Mouse (Mus musculus) neural tube, embryonic 12.5 days (tissue): ENCODE measurements around the gene Pecr. TPM values are rescaled to one million over a fixed set of nuclear protein-coding genes. Genes with fewer than 3 reads are reported as not detected.

ENCODE experiments used
- ATAC-seq: fragments of 200-750 bp; cut with Nextera tagmentation; 2 replicates; pipeline ENCODE4 v1.8.0; 2017; ENCODE audit warnings: low read depth, mild to moderate bottlenecking, moderate TSS enrichment, moderate library complexity; ENCODE audit not compliant: low FRiP score
- H3K27ac ChIP-seq: fragments of 300-500 bp; sonication (generic); 2 replicates; pipeline ENCODE4 v1.5.1; 2016
- H3K27me3 ChIP-seq: fragments of 300-500 bp; sonication (generic); replicated peaks from 2 replicates; pipeline ENCODE4 v1.6.1; 2016; ENCODE audit warnings: mild to moderate bottlenecking
- H3K36me3 ChIP-seq: fragments of 300-500 bp; sonication (generic); 2 replicates; pipeline ENCODE4 v1.6.1; 2016; ENCODE audit warnings: mild to moderate bottlenecking
- H3K4me1 ChIP-seq: fragments of 300-500 bp; sonication (generic); 2 replicates; pipeline ENCODE4 v1.6.1; 2016
- H3K4me2 ChIP-seq: fragments of 300-500 bp; sonication (generic); replicated peaks from 2 replicates; pipeline ENCODE4 v1.6.1; 2016; ENCODE audit warnings: mild to moderate bottlenecking
- H3K4me3 ChIP-seq: fragments of 300-500 bp; sonication (generic); 2 replicates; pipeline ENCODE4 v1.5.1; 2016
- H3K9ac ChIP-seq: fragments of 300-500 bp; sonication (generic); 2 replicates; pipeline ENCODE4 v1.6.1; 2016; ENCODE audit warnings: mild to moderate bottlenecking
- H3K9me3 ChIP-seq: fragments of 300-500 bp; sonication (generic); 2 replicates; pipeline ENCODE4 v1.6.1; 2016; ENCODE audit warnings: mild to moderate bottlenecking
- WGBS: fragments of 180-500 bp; shearing (Covaris S2); methylation state at CpG from one replicate; pipeline ENCODE4 v1.1.7; 2016; 5-methylcytosine and 5-hydroxymethylcytosine counted together
- polyA plus RNA-seq: library from polyadenylated mRNA; unstranded; fragments of >200 nt; fragmentation: Nextera tagmentation; extraction: Ambion mirVana; gene quantifications from 2 replicates; pipeline ENCODE4 v1.2.1, GENCODE M21; 2016

Gene Pecr
- polyA plus RNA-seq, 1 experiment from 2014 or later: 13.6 TPM

- peak within 1 kb of the TSS; percentile 23; the same call in 1 of the 2 replicates for H3K27ac ChIP-seq
- WGBS: under 1% methylated on average over 21 of the region's 21 CpGs
- H3K4me1 ChIP-seq: peaks cover 12% of the 10 kb centered on the region; the same call in 1 of the 2 replicates
- H3K27me3 ChIP-seq: no peaks in the 10 kb centered on the region
- peak within 1 kb of the TSS; percentile 65 for H3K9ac ChIP-seq
- peak within 1 kb of the TSS; percentile 60 for H3K4me2 ChIP-seq
- peak; percentile 98 for ATAC-seq
- H3K36me3 ChIP-seq: peaks cover under 1% of the 10 kb centered on the region; the same call in 1 of the 2 replicates
- no peaks in the 10 kb centered on the region for H3K9me3 ChIP-seq
- peak within 1 kb of the TSS; percentile 54 for H3K4me3 ChIP-seq
Measured at GRCm38 (mm10) chr1:72307317-72307798, 23.2 kb upstream of the Pecr start, which contains the start of gene Xrcc5. Gene Xrcc5, plus strand, starts transcription at chr1:72307421.

DNA sequence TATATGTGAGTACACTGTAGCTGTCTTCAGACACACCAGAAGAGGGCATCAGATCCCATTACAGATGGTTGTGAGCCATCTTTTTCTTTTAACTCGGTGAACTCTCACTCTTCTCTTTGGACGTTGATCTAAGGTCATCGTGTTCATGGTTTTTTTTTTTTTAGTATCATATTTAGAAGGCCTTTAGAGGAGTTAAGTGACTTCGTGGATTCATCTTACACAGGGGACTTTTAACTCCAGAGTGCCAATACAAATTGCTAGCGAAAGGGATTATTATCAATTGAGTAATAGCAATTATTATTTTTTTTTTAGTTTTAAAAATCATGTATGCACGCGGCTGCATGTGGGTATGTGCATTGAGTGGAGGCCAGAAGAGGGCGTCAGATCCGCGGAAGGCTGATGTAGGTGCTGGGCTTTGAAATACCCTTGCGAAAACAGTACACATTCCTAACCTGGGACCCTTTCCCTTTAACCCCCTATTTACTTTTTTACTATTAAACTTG, 22.6 kb upstream of the Pecr start:
- Histone ChIP-seq H3K27me3 (no peaks in the 10 kb centered on the region), H3K9ac (0 out of 2 replicates have a peak overlapping the region, but pooled peaks have one; percentile 21), H3K36me3 (no peaks in the 10 kb centered on the region), H3K4me2 (peak overlapping the region; percentile 60), H3K9me3 (no peaks in the 10 kb centered on the region), H3K4me3 (peak overlapping the region; percentile 54; the same call in 1 of the 2 replicates), H3K27ac (peak overlapping the region; percentile 23; the same call in 1 of the 2 replicates), H3K4me1 (peaks cover 12% of the 10 kb centered on the region; the same call in 1 of the 2 replicates)
- 2% methylated on average over 11 of the region's 11 CpGs for WGBS
- ATAC-seq: peak; percentile 80

DNA sequence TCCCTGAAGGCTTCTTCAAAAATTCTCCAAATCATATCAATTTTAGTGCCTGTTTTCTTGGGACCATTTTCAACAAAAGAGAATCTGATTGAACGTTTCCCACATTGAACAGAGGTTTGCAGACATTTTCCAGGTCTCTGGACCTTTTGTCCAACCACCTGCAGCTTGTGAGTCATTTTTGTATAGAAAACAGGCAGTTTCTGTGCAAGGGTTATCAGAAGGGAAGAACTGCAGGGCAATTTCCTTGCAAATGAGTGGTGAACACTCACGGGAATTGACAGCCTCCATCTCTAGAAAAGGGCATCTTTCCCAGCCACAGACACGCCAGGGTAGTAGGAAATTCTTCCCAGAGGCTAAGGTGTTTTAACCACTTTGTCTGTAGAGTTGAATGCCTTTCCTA, 22.1 kb upstream of the Pecr start:
- Histone ChIP-seq H3K9me3 (no peaks in the 10 kb centered on the region), H3K4me3 (no peak overlapping the region), H3K27me3 (no peaks in the 10 kb centered on the region), H3K9ac (no peak overlapping the region), H3K4me1 (peaks cover 12% of the 10 kb centered on the region; the same call in 1 of the 2 replicates), H3K4me2 (peak overlapping the region; percentile 60; the same call in 1 of the 2 replicates), H3K36me3 (no peaks in the 10 kb centered on the region), H3K27ac (no peak overlapping the region)
- ATAC-seq: no peak
- 46% methylated on average over 3 of the region's 3 CpGs for WGBS

DNA sequence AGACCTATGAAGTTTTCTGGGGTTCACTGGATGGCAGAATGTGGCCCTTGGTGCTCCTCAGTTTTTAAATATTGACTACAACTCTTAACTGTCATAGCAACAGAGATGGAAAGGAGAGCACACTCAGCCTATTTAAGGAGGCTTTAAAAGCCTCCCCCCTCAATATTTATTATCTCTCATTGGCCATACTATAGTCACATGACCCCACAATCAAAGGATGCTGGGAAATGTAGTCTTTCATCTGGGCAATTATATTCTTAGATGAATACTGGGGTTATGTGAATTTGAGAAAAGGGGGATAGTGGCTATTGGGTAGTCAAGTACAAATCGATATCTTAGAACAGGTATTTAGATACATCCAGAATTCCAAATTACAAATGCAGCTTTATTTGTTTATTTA, 17.7 kb upstream of the Pecr start:
- H3K4me3 ChIP-seq: no peak overlapping the region
- H3K27me3 ChIP-seq: no peaks in the 10 kb centered on the region
- H3K9ac ChIP-seq: no peak overlapping the region
- no peak for ATAC-seq
- H3K4me1 ChIP-seq: no peaks in the 10 kb centered on the region
- peaks cover 7% of the 10 kb centered on the region for H3K36me3 ChIP-seq
- H3K27ac ChIP-seq: no peak overlapping the region
- no peaks in the 10 kb centered on the region for H3K9me3 ChIP-seq
- H3K4me2 ChIP-seq: no peak overlapping the region
- WGBS: 93% methylated on average over 1 of the region's 1 CpGs

GRCm38 (mm10) chr1:72295746-72296145, 11.6 kb upstream of the Pecr start:
- H3K9me3 ChIP-seq: no peaks in the 10 kb centered on the region
- no peak overlapping the region for H3K4me2 ChIP-seq
- WGBS: 92% methylated on average over 8 of the region's 8 CpGs
- H3K4me3 ChIP-seq: no peak overlapping the region
- no peak overlapping the region for H3K9ac ChIP-seq
- peaks cover 3% of the 10 kb centered on the region for H3K36me3 ChIP-seq
- ATAC-seq: no peak
- no peak overlapping the region for H3K27ac ChIP-seq
- no peaks in the 10 kb centered on the region for H3K27me3 ChIP-seq
- H3K4me1 ChIP-seq: no peaks in the 10 kb centered on the region

DNA sequence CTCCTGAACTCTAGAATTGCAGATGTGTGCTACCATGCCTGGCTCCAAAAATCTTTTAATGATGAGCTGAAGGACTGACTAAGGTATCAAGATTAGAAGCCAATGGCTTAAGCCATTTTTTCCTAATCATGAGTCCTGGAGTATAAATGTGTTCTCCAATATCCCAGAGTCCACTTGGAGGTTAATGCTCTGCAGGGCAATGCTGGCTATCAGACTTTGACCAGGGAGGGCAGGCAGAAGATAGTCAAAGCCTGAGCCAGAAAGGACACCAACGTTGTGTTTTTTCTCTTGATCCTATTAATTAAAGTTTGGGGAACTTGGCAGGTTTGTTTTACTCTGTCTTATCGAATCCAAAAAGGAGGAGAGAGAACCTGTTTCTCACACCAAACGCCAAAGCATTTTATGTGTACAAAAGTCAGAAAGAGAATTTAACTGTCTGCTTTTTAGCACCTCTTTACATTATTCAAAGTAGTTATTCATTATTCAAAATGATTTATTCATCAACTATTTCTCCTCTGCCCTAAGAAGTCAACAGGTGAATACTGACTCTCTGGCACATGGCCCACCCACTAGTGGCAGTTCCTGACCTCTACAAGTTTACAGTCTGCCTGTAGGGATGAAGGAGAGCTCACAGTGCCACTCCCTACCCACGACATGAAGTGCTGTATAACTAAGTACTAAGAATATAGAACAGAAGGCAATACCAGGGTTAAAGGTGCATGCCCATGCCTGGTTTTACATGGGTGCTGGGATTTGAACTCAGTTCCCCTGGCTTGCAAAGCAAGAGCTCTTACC, 10.0 kb upstream of the Pecr start:
- WGBS: 70% methylated on average over 4 of the region's 4 CpGs

GRCm38 (mm10) chr1:72291925-72292324, 7.8 kb upstream of the Pecr start:
- no peak overlapping the region for H3K9ac ChIP-seq
- H3K4me1 ChIP-seq: peaks cover 6% of the 10 kb centered on the region; the same call in 1 of the 2 replicates
- H3K4me3 ChIP-seq: no peak overlapping the region
- no peaks in the 10 kb centered on the region for H3K27me3 ChIP-seq
- 89% methylated on average over 2 of the region's 2 CpGs for WGBS
- no peak for ATAC-seq
- no peak overlapping the region for H3K27ac ChIP-seq
- no peaks in the 10 kb centered on the region for H3K36me3 ChIP-seq
- no peaks in the 10 kb centered on the region for H3K9me3 ChIP-seq
- no peak overlapping the region for H3K4me2 ChIP-seq

More for the DNA sequence above, 10.0 kb upstream of the Pecr start:
- H3K27me3 ChIP-seq: no peaks in the 10 kb centered on the region
- H3K4me1 ChIP-seq: no peaks in the 10 kb centered on the region
- H3K4me3 ChIP-seq: no peak overlapping the region
- H3K9me3 ChIP-seq: no peaks in the 10 kb centered on the region
- H3K9ac ChIP-seq: no peak overlapping the region
- no peak overlapping the region for H3K4me2 ChIP-seq
- no peak for ATAC-seq
- no peak overlapping the region for H3K27ac ChIP-seq
- H3K36me3 ChIP-seq: no peaks in the 10 kb centered on the region

- no peak overlapping the region for H3K27ac ChIP-seq
- no peak overlapping the region for H3K9ac ChIP-seq
- H3K4me1 ChIP-seq: peaks cover 11% of the 10 kb centered on the region
- no peaks in the 10 kb centered on the region for H3K36me3 ChIP-seq
- no peak overlapping the region for H3K4me2 ChIP-seq
- WGBS: 94% methylated on average over 4 of the region's 4 CpGs
- no peak for ATAC-seq
- H3K9me3 ChIP-seq: no peaks in the 10 kb centered on the region
- H3K27me3 ChIP-seq: no peaks in the 10 kb centered on the region
- no peak overlapping the region for H3K4me3 ChIP-seq
Measured at GRCm38 (mm10) chr1:72291421-72291820, 7.3 kb upstream of the Pecr start.

GRCm38 (mm10) chr1:72290896-72291295, 6.8 kb upstream of the Pecr start:
- no peak for ATAC-seq
- Histone ChIP-seq H3K27me3 (no peaks in the 10 kb centered on the region), H3K9ac (no peak overlapping the region), H3K4me3 (no peak overlapping the region), H3K9me3 (no peaks in the 10 kb centered on the region), H3K4me2 (no peak overlapping the region), H3K4me1 (peaks cover 14% of the 10 kb centered on the region), H3K27ac (no peak overlapping the region), H3K36me3 (no peaks in the 10 kb centered on the region)
- WGBS: 93% methylated on average over 4 of the region's 4 CpGs

- Histone ChIP-seq H3K9ac (no peak overlapping the region), H3K27ac (no peak overlapping the region), H3K4me1 (peaks cover 21% of the 10 kb centered on the region), H3K4me3 (no peak overlapping the region), H3K27me3 (no peaks in the 10 kb centered on the region), H3K36me3 (no peaks in the 10 kb centered on the region), H3K4me2 (no peak overlapping the region), H3K9me3 (no peaks in the 10 kb centered on the region)
- WGBS: 86% methylated on average over 4 of the region's 4 CpGs
- ATAC-seq: no peak
Measured at GRCm38 (mm10) chr1:72288527-72289150, 4.5 kb upstream of the Pecr start.

- no peaks in the 10 kb centered on the region for H3K36me3 ChIP-seq
- no peak overlapping the region for H3K4me3 ChIP-seq
- peaks cover 21% of the 10 kb centered on the region for H3K4me1 ChIP-seq
- no peak for ATAC-seq
- no peak overlapping the region for H3K27ac ChIP-seq
- H3K9me3 ChIP-seq: no peaks in the 10 kb centered on the region
- 92% methylated on average over 4 of the region's 4 CpGs for WGBS
- H3K4me2 ChIP-seq: no peak overlapping the region
- no peak overlapping the region for H3K9ac ChIP-seq
- H3K27me3 ChIP-seq: no peaks in the 10 kb centered on the region
Measured at GRCm38 (mm10) chr1:72287893-72288292, 3.8 kb upstream of the Pecr start.

- Histone ChIP-seq H3K27me3 (no peaks in the 10 kb centered on the region), H3K9me3 (no peaks in the 10 kb centered on the region), H3K27ac (peak overlapping the region; percentile 70; the same call in 1 of the 2 replicates), H3K36me3 (no peaks in the 10 kb centered on the region), H3K4me1 (peaks cover 21% of the 10 kb centered on the region), H3K9ac (0 out of 2 replicates have a peak overlapping the region, but pooled peaks have one; percentile 13), H3K4me2 (peak overlapping the region; percentile 89), H3K4me3 (no peak overlapping the region)
- 21% methylated on average over 5 of the region's 5 CpGs for WGBS
- peak; percentile 52 for ATAC-seq
Measured at GRCm38 (mm10) chr1:72286904-72287303, 2.8 kb upstream of the Pecr start.
